Mouse (Mus musculus) ES-Bruce4 (cell line): Measurements from ENCODE around the gene Abcf1.

Source experiments
- CTCF ChIP-seq: IDR thresholded peaks from one replicate; pipeline ENCODE4 v1.8.1; 2011; ENCODE audit warnings: low read depth, low read length
- EP300 ChIP-seq: IDR thresholded peaks from 2 replicates; pipeline ENCODE4 v1.6.1; 2011; ENCODE audit warnings: low read depth, low read length; ENCODE audit not compliant: insufficient read depth

GRCm38 (mm10) chr17:35972131-35972530 is 2.6 kb upstream of the Abcf1 start:
- TF ChIP-seq CTCF (no peak), EP300 (no peak)
